Mouse (Mus musculus): ENCODE results near the gene Ifnz. TPM values are rescaled to one million over a fixed set of nuclear protein-coding genes. Genes with fewer than 3 reads are reported as not detected.
"Not testable (repeated sequence)": the region's sequence is repeated elsewhere in the genome, so short reads cannot be mapped to it uniquely, and the experiment has no call there.

The Ifnz gene
- polyA plus RNA-seq, 1 experiment = not detected

- H3K27me3 ChIP-seq (replicated peaks; ENCODE audit: control insufficient read depth, insufficient read depth, low read length); H3K4me1 ChIP-seq (ENCODE audit: control insufficient read depth, insufficient read depth, low read length); H3K36me3 ChIP-seq (ENCODE audit: control insufficient read depth, insufficient read depth, low read length); H3K27ac ChIP-seq (ENCODE audit: insufficient read depth, low read depth, low read length); DNase-seq; H3K4me3 ChIP-seq (ENCODE audit: insufficient read depth, low read depth, low read length): not testable (repeated sequence)
- 50% methylated on average over 17 of the region's 18 CpGs for WGBS
These were observed 1.6 kb upstream of the Ifnz start for GRCm38 (mm10) chr4:88780320-88780719.

- H3K4me1 ChIP-seq (ENCODE audit: control insufficient read depth, insufficient read depth, low read length); H3K27me3 ChIP-seq (replicated peaks; ENCODE audit: control insufficient read depth, insufficient read depth, low read length); H3K36me3 ChIP-seq (ENCODE audit: control insufficient read depth, insufficient read depth, low read length): not testable (repeated sequence)
- Histone ChIP-seq H3K4me3 (ENCODE audit: insufficient read depth, low read depth, low read length) (0 out of 2 replicates have a peak overlapping the region, but pooled peaks have one; percentile 15), H3K27ac (ENCODE audit: insufficient read depth, low read depth, low read length) (0 out of 2 replicates have a peak overlapping the region, but pooled peaks have one; percentile 20)
- DNase-seq = peak; percentile 28
- WGBS = under 1% methylated on average over 15 of the region's 31 CpGs
These were observed 404 bp downstream of the Ifnz start for GRCm38 (mm10) chr4:88782335-88782734.

- not testable (repeated sequence) for H3K27ac ChIP-seq (ENCODE audit: insufficient read depth, low read depth, low read length); H3K36me3 ChIP-seq (ENCODE audit: control insufficient read depth, insufficient read depth, low read length); DNase-seq; H3K27me3 ChIP-seq (replicated peaks; ENCODE audit: control insufficient read depth, insufficient read depth, low read length); H3K4me1 ChIP-seq (ENCODE audit: control insufficient read depth, insufficient read depth, low read length); H3K4me3 ChIP-seq (ENCODE audit: insufficient read depth, low read depth, low read length)
- no CpG with 5 or more reads among the region's 27 CpGs for WGBS
These were observed 3.5 kb downstream of the Ifnz start, which contains the start of gene Gm13276 for GRCm38 (mm10) chr4:88785409-88785808. Gm13276 (plus strand) TSS chr4:88785709.

DNA sequence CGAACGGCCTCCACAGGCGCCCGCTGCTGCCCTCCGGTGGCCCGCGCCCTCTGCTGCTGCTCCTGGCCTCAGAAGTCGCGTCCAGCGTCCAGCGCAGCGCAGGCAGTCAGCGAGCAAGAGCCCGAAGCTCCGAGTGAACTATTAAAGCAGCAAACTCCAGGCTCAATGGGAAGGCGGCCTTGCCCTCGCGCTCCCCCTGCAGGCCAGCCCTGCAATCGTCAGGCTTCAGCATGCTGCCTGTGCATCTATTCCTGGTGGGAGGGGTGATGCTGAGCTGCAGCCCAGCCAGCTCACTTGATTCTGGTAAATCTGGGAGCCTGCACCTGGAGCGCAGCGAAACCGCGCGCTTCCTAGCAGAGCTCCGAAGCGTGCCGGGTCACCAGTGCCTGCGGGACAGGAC, 6.5 kb downstream of the Ifnz start, which contains the start of gene Gm13277:
Gene Gm13277 (plus strand): TSS at position 231 of the 400 bp plus-strand sequence.
- H3K4me1 ChIP-seq (ENCODE audit: control insufficient read depth, insufficient read depth, low read length); H3K27me3 ChIP-seq (replicated peaks; ENCODE audit: control insufficient read depth, insufficient read depth, low read length); H3K4me3 ChIP-seq (ENCODE audit: insufficient read depth, low read depth, low read length); H3K36me3 ChIP-seq (ENCODE audit: control insufficient read depth, insufficient read depth, low read length); H3K27ac ChIP-seq (ENCODE audit: insufficient read depth, low read depth, low read length): not testable (repeated sequence)
- DNase-seq = peak; percentile 88
- TF ChIP-seq CTCF (conservative IDR thresholded peaks at IDR 0.05; ENCODE audit: insufficient read depth, insufficient read length, low read depth, low read length) = 0 out of 2 replicates have a peak, but pooled peaks have one; percentile 27
- WGBS = 0% methylated on average over 1 of the region's 28 CpGs

GRCm38 (mm10) chr4:88791250-88791649, 9.3 kb downstream of the Ifnz start, which contains the start of gene Gm13278:
Gm13278 (plus strand) TSS chr4:88791550.
- not testable (repeated sequence) for H3K4me3 ChIP-seq (ENCODE audit: insufficient read depth, low read depth, low read length); H3K4me1 ChIP-seq (ENCODE audit: control insufficient read depth, insufficient read depth, low read length); H3K27ac ChIP-seq (ENCODE audit: insufficient read depth, low read depth, low read length); H3K27me3 ChIP-seq (replicated peaks; ENCODE audit: control insufficient read depth, insufficient read depth, low read length); H3K36me3 ChIP-seq (ENCODE audit: control insufficient read depth, insufficient read depth, low read length); DNase-seq
- WGBS = no CpG with 5 or more reads among the region's 28 CpGs

- not testable (repeated sequence) for H3K27me3 ChIP-seq (replicated peaks; ENCODE audit: control insufficient read depth, insufficient read depth, low read length); H3K36me3 ChIP-seq (ENCODE audit: control insufficient read depth, insufficient read depth, low read length); H3K27ac ChIP-seq (ENCODE audit: insufficient read depth, low read depth, low read length); H3K4me3 ChIP-seq (ENCODE audit: insufficient read depth, low read depth, low read length); H3K4me1 ChIP-seq (ENCODE audit: control insufficient read depth, insufficient read depth, low read length)
- under 1% methylated on average over 16 of the region's 52 CpGs for WGBS
- peak; percentile 51 for DNase-seq
These were observed 12.2 kb downstream of the Ifnz start, which contains the start of gene Gm13275 for GRCm38 (mm10) chr4:88793936-88794675. Gm13275 (plus strand) TSS chr4:88794487.

DNA sequence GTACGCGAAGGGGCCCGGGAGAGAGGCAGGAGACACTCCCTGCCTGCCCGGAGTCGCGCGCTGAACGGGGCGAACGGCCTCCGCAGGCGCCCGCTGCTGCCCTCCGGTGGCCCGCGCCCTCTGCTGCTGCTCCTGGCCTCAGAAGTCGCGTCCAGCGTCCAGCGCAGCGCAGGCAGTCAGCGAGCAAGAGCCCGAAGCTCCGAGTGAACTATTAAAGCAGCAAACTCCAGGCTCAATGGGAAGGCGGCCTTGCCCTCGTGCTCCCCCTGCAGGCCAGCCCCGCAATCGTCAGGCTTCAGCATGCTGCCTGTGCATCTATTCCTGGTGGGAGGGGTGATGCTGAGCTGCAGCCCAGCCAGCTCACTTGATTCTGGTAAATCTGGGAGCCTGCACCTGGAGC, 15.2 kb downstream of the Ifnz start, which contains the start of gene Gm13279:
Gene Gm13279 (plus strand): TSS at position 301 of the 400 bp plus-strand sequence.
- not testable (repeated sequence) for H3K4me3 ChIP-seq (ENCODE audit: insufficient read depth, low read depth, low read length); H3K36me3 ChIP-seq (ENCODE audit: control insufficient read depth, insufficient read depth, low read length); H3K27me3 ChIP-seq (replicated peaks; ENCODE audit: control insufficient read depth, insufficient read depth, low read length); H3K27ac ChIP-seq (ENCODE audit: insufficient read depth, low read depth, low read length); DNase-seq; H3K4me1 ChIP-seq (ENCODE audit: control insufficient read depth, insufficient read depth, low read length)
- no CpG with 5 or more reads among the region's 28 CpGs for WGBS

DNA sequence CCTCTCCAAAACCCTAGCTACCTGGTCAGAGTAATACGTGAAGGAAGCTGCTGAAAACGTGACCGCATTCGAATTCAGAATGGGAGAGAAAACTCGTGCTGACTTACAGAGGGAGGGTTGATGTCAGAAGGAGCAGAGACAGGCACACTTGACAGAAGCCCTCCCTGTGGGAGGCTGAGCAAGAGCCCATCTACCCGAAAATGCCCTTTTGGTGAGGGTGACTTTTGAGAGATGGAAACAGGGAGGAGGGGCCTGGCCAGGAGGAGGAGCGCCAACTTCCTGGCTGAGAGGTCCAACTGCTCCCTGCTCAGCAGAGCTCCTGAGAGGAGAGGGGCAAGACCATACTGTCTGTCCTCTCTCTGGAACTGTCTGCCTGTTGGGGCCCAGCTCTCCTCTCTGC, 17.4 kb downstream of the Ifnz start, which contains the start of gene Gm13285:
Gene Gm13285 (plus strand): TSS at position 301 of the 400 bp plus-strand sequence.
- WGBS = 12% methylated on average over 6 of the region's 7 CpGs
- H3K27me3 ChIP-seq (replicated peaks; ENCODE audit: control insufficient read depth, insufficient read depth, low read length); H3K4me1 ChIP-seq (ENCODE audit: control insufficient read depth, insufficient read depth, low read length); H3K4me3 ChIP-seq (ENCODE audit: insufficient read depth, low read depth, low read length); H3K27ac ChIP-seq (ENCODE audit: insufficient read depth, low read depth, low read length); DNase-seq; H3K36me3 ChIP-seq (ENCODE audit: control insufficient read depth, insufficient read depth, low read length): not testable (repeated sequence)

GRCm38 (mm10) chr4:88802954-88803353, 21.0 kb downstream of the Ifnz start, which contains the start of gene Gm13287:
Gm13287 (plus strand) TSS chr4:88803254.
- DNase-seq; H3K36me3 ChIP-seq (ENCODE audit: control insufficient read depth, insufficient read depth, low read length); H3K4me1 ChIP-seq (ENCODE audit: control insufficient read depth, insufficient read depth, low read length); H3K27me3 ChIP-seq (replicated peaks; ENCODE audit: control insufficient read depth, insufficient read depth, low read length); H3K4me3 ChIP-seq (ENCODE audit: insufficient read depth, low read depth, low read length); H3K27ac ChIP-seq (ENCODE audit: insufficient read depth, low read depth, low read length): not testable (repeated sequence)
- WGBS = no CpG with 5 or more reads among the region's 29 CpGs

DNA sequence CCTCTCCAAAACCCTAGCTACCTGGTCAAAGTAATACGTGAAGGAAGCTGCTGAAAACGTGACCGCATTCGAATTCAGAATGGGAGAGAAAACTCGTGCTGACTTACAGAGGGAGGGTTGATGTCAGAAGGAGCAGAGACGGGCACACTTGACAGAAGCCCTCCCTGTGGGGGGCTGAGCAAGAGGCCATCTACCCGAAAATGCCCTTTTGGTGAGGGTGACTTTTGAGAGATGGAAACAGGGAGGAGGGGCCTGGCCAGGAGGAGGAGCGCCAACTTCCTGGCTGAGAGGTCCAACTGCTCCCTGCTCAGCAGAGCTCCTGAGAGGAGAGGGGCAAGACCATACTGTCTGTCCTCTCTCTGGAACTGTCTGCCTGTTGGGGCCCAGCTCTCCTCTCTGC, 23.3 kb downstream of the Ifnz start, which contains the start of gene Gm13288:
Gene Gm13288 (plus strand): TSS at position 301 of the 400 bp plus-strand sequence.
- H3K27me3 ChIP-seq (replicated peaks; ENCODE audit: control insufficient read depth, insufficient read depth, low read length); H3K36me3 ChIP-seq (ENCODE audit: control insufficient read depth, insufficient read depth, low read length); H3K27ac ChIP-seq (ENCODE audit: insufficient read depth, low read depth, low read length); DNase-seq; H3K4me1 ChIP-seq (ENCODE audit: control insufficient read depth, insufficient read depth, low read length); H3K4me3 ChIP-seq (ENCODE audit: insufficient read depth, low read depth, low read length): not testable (repeated sequence)
- WGBS = no CpG with 5 or more reads among the region's 8 CpGs

GRCm38 (mm10) chr4:88805761-88806160, 23.8 kb downstream of the Ifnz start:
- H3K27me3 ChIP-seq (replicated peaks; ENCODE audit: control insufficient read depth, insufficient read depth, low read length); H3K36me3 ChIP-seq (ENCODE audit: control insufficient read depth, insufficient read depth, low read length); H3K4me1 ChIP-seq (ENCODE audit: control insufficient read depth, insufficient read depth, low read length); H3K27ac ChIP-seq (ENCODE audit: insufficient read depth, low read depth, low read length); H3K4me3 ChIP-seq (ENCODE audit: insufficient read depth, low read depth, low read length): not testable (repeated sequence)
- WGBS = under 1% methylated on average over 15 of the region's 34 CpGs
- peak; percentile 51 for DNase-seq

Data from kidney, adult 2 months (tissue).